ENCODE assay signal across 10 mouse cellular contexts in genomic region chr7:122389633-122390032, GRCm38 (mm10).
A peak's percentile ranks its signal among the peaks of the same experiment; 100 is the strongest.
DNase-seq lines count a peak whose midpoint lies in the region; ATAC-seq and TF ChIP-seq lines count a peak whose summit lies in the region.
"Had no signal": no experiment of that assay in that cellular context is flagged by ENCODE, and none has a peak within 500 bp of the region (broad histone marks: within the 10 kb centered on the region; RNA-seq: fewer than 3 reads in every experiment).

No protein-coding gene starts in this region.

- no peaks in the 10 kb centered on the region for H3K4me1 ChIP-seq in lung, embryonic 14.5 days (ENCODE audit: insufficient read depth)
- peaks cover 32% of the 10 kb centered on the region for H3K4me1 ChIP-seq in hindbrain, embryonic 10.5 days (replicated peaks)
- H3K4me1 ChIP-seq in neural tube, embryonic 13.5 days (replicated peaks), result peaks cover 28% of the 10 kb centered on the region

- ATAC-seq in lung, embryonic 14.5 days (ENCODE audit: insufficient read depth), result peak; percentile 38; the same call in 1 of the 2 replicates
- peak; percentile 51 for ATAC-seq in neural tube, embryonic 13.5 days (ENCODE audit: low read depth)
- ATAC-seq in erythroblast, adult 5-6 weeks (replicated peaks; ENCODE audit: low FRiP score, poor library complexity, severe bottlenecking), result no peak

- DNase-seq in adrenal gland, postnatal 10 days, result peak; percentile 25
- no peak for DNase-seq in adrenal gland, adult (ENCODE audit: inconsistent age in 2 of 2, low spot score in 1 of 2)
- no peak for DNase-seq in lung, embryonic 14.5 days
- DNase-seq in lung, postnatal 36 days, result no peak
- no peak for DNase-seq in hindbrain, embryonic 10.5 days (ENCODE audit: low spot score)
- no peak for DNase-seq in layer of hippocampus, adult 11-12 months (ENCODE audit: low spot score)

- WGBS in lung, embryonic 14.5 days, result 31% methylated on average over 6 of the region's 6 CpGs
- WGBS in hindbrain, embryonic 10.5 days, result 28% methylated on average over 6 of the region's 6 CpGs
- WGBS in neural tube, embryonic 13.5 days, result 29% methylated on average over 6 of the region's 6 CpGs

- no peak overlapping the region for H3K27ac ChIP-seq in lung, embryonic 14.5 days (ENCODE audit: low read depth)
- peak overlapping the region; percentile 78 for H3K27ac ChIP-seq in hindbrain, embryonic 10.5 days
- no peak overlapping the region for H3K27ac ChIP-seq in neural tube, embryonic 13.5 days (replicated peaks)
- H3K27ac ChIP-seq: lung, embryonic 15.5 days had no signal

- no peak overlapping the region for H3K9ac ChIP-seq in lung, embryonic 14.5 days
- no peak overlapping the region for H3K9ac ChIP-seq in neural tube, embryonic 13.5 days
- H3K9ac ChIP-seq: heart, embryonic 12.5 days; lung, embryonic 15.5 days had no signal

- no peak for TF ChIP-seq CTCF in lung, embryonic 14.5 days (IDR thresholded peaks at IDR 0.05; ENCODE audit: low read depth)

- no peaks in the 10 kb centered on the region for H3K36me3 ChIP-seq in lung, embryonic 14.5 days (ENCODE audit: insufficient read depth)
- no peaks in the 10 kb centered on the region for H3K36me3 ChIP-seq in hindbrain, embryonic 10.5 days
- no peaks in the 10 kb centered on the region for H3K36me3 ChIP-seq in neural tube, embryonic 13.5 days
- H3K36me3 ChIP-seq: heart, embryonic 12.5 days; lung, embryonic 15.5 days had no signal

- no peaks in the 10 kb centered on the region for H3K9me3 ChIP-seq in lung, embryonic 14.5 days (ENCODE audit: low read depth, low read length)
- no peaks in the 10 kb centered on the region for H3K9me3 ChIP-seq in hindbrain, embryonic 10.5 days
- H3K9me3 ChIP-seq in neural tube, embryonic 13.5 days, result no peaks in the 10 kb centered on the region
- H3K9me3 ChIP-seq: heart, embryonic 12.5 days; lung, embryonic 15.5 days had no signal

- H3K27me3 ChIP-seq in lung, embryonic 14.5 days (ENCODE audit: insufficient read depth, low read length), result no peaks in the 10 kb centered on the region
- H3K27me3 ChIP-seq in hindbrain, embryonic 10.5 days (ENCODE audit: insufficient read depth, poor library complexity, severe bottlenecking), result no peaks in the 10 kb centered on the region
- H3K27me3 ChIP-seq in neural tube, embryonic 13.5 days, result no peaks in the 10 kb centered on the region
- H3K27me3 ChIP-seq: heart, embryonic 12.5 days; lung, embryonic 15.5 days had no signal

- H3K4me2 ChIP-seq in lung, embryonic 14.5 days, result no peak overlapping the region
- H3K4me2 ChIP-seq in neural tube, embryonic 13.5 days, result no peak overlapping the region
- H3K4me2 ChIP-seq: heart, embryonic 12.5 days; lung, embryonic 15.5 days had no signal

- H3K4me3 ChIP-seq in lung, embryonic 14.5 days (ENCODE audit: low read depth, low read length), result no peak overlapping the region
- H3K4me3 ChIP-seq in hindbrain, embryonic 10.5 days, result no peak overlapping the region
- H3K4me3 ChIP-seq in neural tube, embryonic 13.5 days, result no peak overlapping the region
- H3K4me3 ChIP-seq: heart, embryonic 12.5 days; lung, embryonic 15.5 days had no signal
